Mouse (Mus musculus) small intestine, adult 2 months (tissue): ENCODE measurements around the gene Rad54l2. TPM values are rescaled to one million over a fixed set of nuclear protein-coding genes. Genes with fewer than 3 reads are reported as not detected.

Source experiments
- H3K27ac ChIP-seq: fragments of 200-500 bp; 2 replicates; pipeline ENCODE4 v1.5.1; 2012; ENCODE audit warnings: low read depth, low read length, control low read depth, inconsistent platforms; ENCODE audit not compliant: insufficient read depth
- H3K27me3 ChIP-seq: fragments of 200-500 bp; 2 replicates; pipeline ENCODE4 v1.6.1; 2012; ENCODE audit warnings: mild to moderate bottlenecking, moderate library complexity, low read length, inconsistent platforms; ENCODE audit not compliant: control insufficient read depth, insufficient read depth
- H3K36me3 ChIP-seq: fragments of 200-500 bp; 2 replicates; pipeline ENCODE4 v1.6.1; 2012; ENCODE audit warnings: mild to moderate bottlenecking, low read length, control low read depth, inconsistent platforms; ENCODE audit not compliant: control insufficient read depth, insufficient read depth
- H3K4me1 ChIP-seq: fragments of 200-500 bp; 2 replicates; pipeline ENCODE4 v1.6.1; 2012; ENCODE audit warnings: low read length, inconsistent platforms, mixed read lengths; ENCODE audit not compliant: control insufficient read depth, insufficient read depth, insufficient read length
- H3K4me3 ChIP-seq: fragments of 200-500 bp; 2 replicates; pipeline ENCODE4 v1.5.1; 2012; ENCODE audit warnings: low read depth, mild to moderate bottlenecking, control low read depth, inconsistent platforms, low read length, moderate library complexity
- CTCF ChIP-seq: fragments of 200-500 bp; IDR thresholded peaks from 2 replicates; pipeline ENCODE4 v1.5.1; 2012; ENCODE audit warnings: low read depth, mild to moderate bottlenecking, control low read depth, inconsistent platforms, low read length, moderate library complexity, mixed read lengths; ENCODE audit not compliant: insufficient replicate concordance, insufficient read length; ENCODE audit errors: extremely low read depth
- POLR2A ChIP-seq: fragments of 200-500 bp; IDR thresholded peaks from 2 replicates; pipeline ENCODE4 v1.6.1; 2012; ENCODE audit warnings: low read depth, mild to moderate bottlenecking, control low read depth, inconsistent platforms, low read length, moderate library complexity
- WGBS: fragments of 180-500 bp; shearing (Covaris S2); methylation state at CpG from one replicate; pipeline ENCODE4 v1.1.7; 2018; 5-methylcytosine and 5-hydroxymethylcytosine counted together
- polyA plus RNA-seq: library from polyadenylated mRNA; depleted of rRNA; stranded (reverse); fragments of >200 nt; gene quantifications from 2 replicates; pipeline ENCODE4 v1.2.3, GENCODE M21; 2012

Gene Rad54l2
- polyA plus RNA-seq, 1 experiment, result 34.9 TPM

- TF ChIP-seq POLR2A, result no peak
- no peak for TF ChIP-seq CTCF
- H3K36me3 ChIP-seq, result peaks cover 41% of the 10 kb centered on the region
Observed at GRCm38 (mm10) chr9:106664433-106664832, 124.6 kb downstream of the Rad54l2 start.

DNA sequence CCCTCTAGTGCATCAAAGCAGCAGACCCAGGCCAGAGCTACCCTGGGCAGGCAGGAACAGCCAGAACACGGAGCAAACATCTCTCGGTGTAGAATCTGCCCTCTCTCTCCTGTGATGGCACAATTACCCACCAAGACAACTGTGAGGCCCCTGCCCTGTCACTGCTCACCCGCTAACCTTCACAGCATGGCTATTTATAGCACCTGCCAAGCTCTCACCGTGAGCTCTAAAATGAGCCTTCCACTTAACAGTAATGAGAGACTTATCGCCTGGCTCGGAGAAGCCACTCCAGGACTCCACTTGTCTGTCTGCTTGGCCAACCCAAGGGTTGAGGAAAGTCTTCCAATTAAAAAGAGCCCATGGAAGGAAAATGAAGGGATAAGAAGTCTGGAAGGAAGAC lies 125.8 kb downstream of the Rad54l2 start:
- H3K27me3 ChIP-seq, result no peaks in the 10 kb centered on the region
- 82% methylated on average over 6 of the region's 6 CpGs for WGBS
- no peaks in the 10 kb centered on the region for H3K4me1 ChIP-seq
- TF ChIP-seq CTCF (no peak), POLR2A (no peak)
- H3K27ac ChIP-seq, result no peak overlapping the region
- no peak overlapping the region for H3K4me3 ChIP-seq
- H3K36me3 ChIP-seq, result peaks cover 43% of the 10 kb centered on the region

More at GRCm38 (mm10) chr9:106664433-106664832, 124.6 kb downstream of the Rad54l2 start:
- no peaks in the 10 kb centered on the region for H3K27me3 ChIP-seq
- H3K27ac ChIP-seq, result no peak overlapping the region
- 85% methylated on average over 4 of the region's 4 CpGs for WGBS
- no peak overlapping the region for H3K4me3 ChIP-seq
- H3K4me1 ChIP-seq, result no peaks in the 10 kb centered on the region

DNA sequence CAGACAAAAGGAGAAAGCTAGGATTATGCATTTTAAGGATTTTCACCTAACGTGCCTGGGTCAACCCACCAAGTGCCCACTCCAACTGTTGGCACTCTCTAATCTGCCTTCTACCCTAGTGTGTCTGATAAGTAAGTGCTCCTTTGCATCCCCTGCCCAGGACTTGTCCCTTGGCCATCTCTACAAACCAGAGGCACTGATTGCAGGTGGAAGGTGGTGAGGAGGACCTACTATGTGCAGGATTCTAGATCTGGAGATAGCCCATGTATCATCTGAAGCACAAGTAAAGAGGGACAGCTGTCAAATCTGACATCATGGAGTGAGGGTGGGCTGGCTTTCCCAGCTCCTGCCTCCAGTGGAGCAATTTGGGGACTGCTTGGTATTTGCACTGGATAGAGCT lies 129.1 kb downstream of the Rad54l2 start:
- Histone ChIP-seq H3K36me3 (peaks cover 28% of the 10 kb centered on the region), H3K4me3 (no peak overlapping the region), H3K4me1 (no peaks in the 10 kb centered on the region), H3K27ac (no peak overlapping the region), H3K27me3 (peaks cover 12% of the 10 kb centered on the region)
- TF ChIP-seq CTCF (no peak), POLR2A (no peak)
- 95% methylated on average over 1 of the region's 1 CpGs for WGBS

DNA sequence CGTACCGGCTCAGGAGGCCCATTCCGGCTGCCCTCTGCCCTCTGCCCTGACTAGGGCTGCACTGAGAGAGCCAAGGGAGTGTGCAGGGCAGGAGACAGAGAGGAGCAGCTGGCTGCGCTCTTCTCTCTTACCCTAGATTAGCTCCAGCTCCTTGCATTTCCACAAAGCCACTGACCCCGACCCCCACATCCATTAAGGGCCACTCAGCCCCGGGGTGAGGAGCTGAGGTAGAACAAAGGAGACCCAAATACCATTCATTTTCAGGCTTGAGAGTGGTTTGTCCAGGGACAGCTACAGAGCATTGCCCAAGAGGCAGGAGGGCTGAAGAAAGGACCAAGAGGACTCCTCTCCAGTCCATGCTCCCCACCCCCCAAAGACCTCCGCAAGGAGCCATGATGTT lies 129.6 kb downstream of the Rad54l2 start:
- 87% methylated on average over 7 of the region's 7 CpGs for WGBS
- H3K4me3 ChIP-seq, result no peak overlapping the region
- peaks cover 12% of the 10 kb centered on the region for H3K27me3 ChIP-seq
- no peak overlapping the region for H3K27ac ChIP-seq
- H3K4me1 ChIP-seq, result no peaks in the 10 kb centered on the region
- H3K36me3 ChIP-seq, result peaks cover 28% of the 10 kb centered on the region
- TF ChIP-seq CTCF, result no peak
- TF ChIP-seq POLR2A, result no peak

DNA sequence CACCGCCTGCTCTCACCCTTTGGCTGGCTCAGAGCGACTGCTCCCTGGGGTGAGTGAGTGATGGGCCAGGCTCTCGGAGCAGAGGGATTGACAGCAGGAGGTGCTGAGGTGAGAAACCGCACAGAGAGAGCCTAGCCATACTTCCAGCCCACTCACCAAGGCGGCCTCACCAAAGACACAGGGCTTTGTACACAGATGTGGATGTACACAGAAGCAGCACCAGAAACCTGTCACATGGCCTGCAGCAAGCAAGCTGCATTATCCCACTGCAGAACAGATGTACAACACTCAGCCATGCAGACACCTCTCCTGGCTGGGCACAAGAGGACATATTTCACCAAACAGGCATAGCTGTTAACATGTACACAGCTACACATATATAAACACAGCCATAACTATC lies 131.4 kb downstream of the Rad54l2 start:
- peaks cover 26% of the 10 kb centered on the region for H3K36me3 ChIP-seq
- WGBS, result 60% methylated on average over 5 of the region's 5 CpGs
- H3K4me3 ChIP-seq, result no peak overlapping the region
- no peaks in the 10 kb centered on the region for H3K4me1 ChIP-seq
- TF ChIP-seq POLR2A (no peak), CTCF (no peak)
- H3K27me3 ChIP-seq, result peaks cover 12% of the 10 kb centered on the region
- no peak overlapping the region for H3K27ac ChIP-seq

DNA sequence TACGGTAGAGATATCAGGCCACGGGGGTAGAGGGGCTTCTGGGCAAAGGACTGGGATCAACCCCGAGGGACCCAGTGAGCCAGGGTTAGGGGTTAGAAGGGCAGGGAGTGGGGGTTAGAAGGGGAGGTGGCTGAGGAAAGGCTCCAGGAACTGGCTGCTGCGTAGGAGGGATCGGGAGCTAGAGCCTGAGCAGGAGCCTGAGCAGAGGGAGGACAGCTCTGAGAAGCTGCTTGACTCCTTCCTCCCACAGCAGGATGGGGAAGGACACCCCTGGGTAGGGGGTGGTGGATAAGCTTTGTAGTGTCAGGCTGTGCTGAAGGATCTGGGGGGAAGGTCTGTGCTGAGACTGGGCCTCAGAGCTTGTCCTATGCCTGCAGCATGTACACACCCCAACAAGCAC lies 132.2 kb downstream of the Rad54l2 start:
- WGBS, result 49% methylated on average over 5 of the region's 5 CpGs
- peaks cover 23% of the 10 kb centered on the region for H3K36me3 ChIP-seq
- TF ChIP-seq CTCF (no peak), POLR2A (no peak)

GRCm38 (mm10) chr9:106655884-106656720 lies 132.9 kb downstream of the Rad54l2 start, which contains the start of gene Grm2:
Gene Grm2 (minus strand): TSS chr9:106656082.
- 2% methylated on average over 42 of the region's 44 CpGs for WGBS
- no peak for TF ChIP-seq POLR2A
- no peak for TF ChIP-seq CTCF
- Histone ChIP-seq H3K4me1 (no peaks in the 10 kb centered on the region), H3K36me3 (peaks cover 18% of the 10 kb centered on the region), H3K4me3 (no peak within 1 kb of the TSS), H3K27me3 (peaks cover 12% of the 10 kb centered on the region), H3K27ac (no peak within 1 kb of the TSS)

More for the DNA sequence above, 132.2 kb downstream of the Rad54l2 start:
- Histone ChIP-seq H3K27me3 (peaks cover 12% of the 10 kb centered on the region), H3K27ac (no peak overlapping the region), H3K4me1 (no peaks in the 10 kb centered on the region), H3K4me3 (no peak overlapping the region)
